ENCODE assay signal across 8 mouse cellular contexts in genomic region chr7:19524420-19525104, GRCm38 (mm10). TPM values are rescaled to one million over a fixed set of nuclear protein-coding genes. Genes with fewer than 3 reads are reported as not detected.
DNase-seq lines count a peak whose midpoint lies in the region; ATAC-seq lines count a peak whose summit lies in the region.

No protein-coding gene starts in this region.

- WGBS in kidney, embryonic 15.5 days = 9% methylated on average over 24 of the region's 24 CpGs
- WGBS in embryonic facial prominence, embryonic 13.5 days = 14% methylated on average over 24 of the region's 24 CpGs
- WGBS in intestine, embryonic 14.5 days = 18% methylated on average over 24 of the region's 24 CpGs
- 12% methylated on average over 24 of the region's 24 CpGs for WGBS in midbrain, embryonic 16.5 days

- H3K9ac ChIP-seq in kidney, embryonic 15.5 days = peak overlapping the region; percentile 40
- H3K9ac ChIP-seq in embryonic facial prominence, embryonic 13.5 days = peak overlapping the region; percentile 65
- peak overlapping the region; percentile 22; the same call in 1 of the 2 replicates for H3K9ac ChIP-seq in intestine, embryonic 14.5 days (ENCODE audit: low read length)
- H3K9ac ChIP-seq in midbrain, embryonic 16.5 days (ENCODE audit: low read depth, low read length) = peak overlapping the region; percentile 62

- peak overlapping the region; percentile 92 for H3K4me2 ChIP-seq in kidney, embryonic 15.5 days
- peak overlapping the region; percentile 91 for H3K4me2 ChIP-seq in embryonic facial prominence, embryonic 13.5 days
- peak overlapping the region; percentile 75 for H3K4me2 ChIP-seq in intestine, embryonic 14.5 days (ENCODE audit: low read length)
- peak overlapping the region; percentile 84 for H3K4me2 ChIP-seq in midbrain, embryonic 16.5 days (ENCODE audit: low read length)

- peaks cover 15% of the 10 kb centered on the region for H3K36me3 ChIP-seq in kidney, embryonic 15.5 days
- peaks cover 9% of the 10 kb centered on the region for H3K36me3 ChIP-seq in embryonic facial prominence, embryonic 13.5 days
- peaks cover 6% of the 10 kb centered on the region for H3K36me3 ChIP-seq in intestine, embryonic 14.5 days (ENCODE audit: control insufficient read depth, insufficient read depth, low read length)
- no peaks in the 10 kb centered on the region for H3K36me3 ChIP-seq in midbrain, embryonic 16.5 days (ENCODE audit: control insufficient read depth, insufficient read depth, low read length)

- no peaks in the 10 kb centered on the region for H3K9me3 ChIP-seq in kidney, embryonic 15.5 days (replicated peaks)
- no peaks in the 10 kb centered on the region for H3K9me3 ChIP-seq in embryonic facial prominence, embryonic 13.5 days
- H3K9me3 ChIP-seq in intestine, embryonic 14.5 days (ENCODE audit: control insufficient read depth, low read length) = no peaks in the 10 kb centered on the region
- no peaks in the 10 kb centered on the region for H3K9me3 ChIP-seq in midbrain, embryonic 16.5 days (replicated peaks; ENCODE audit: control insufficient read depth, low read length, poor library complexity, severe bottlenecking)

- H3K4me3 ChIP-seq in kidney, embryonic 15.5 days (replicated peaks) = peak overlapping the region; percentile 47
- H3K4me3 ChIP-seq in embryonic facial prominence, embryonic 13.5 days = peak overlapping the region; percentile 44
- peak overlapping the region; percentile 35 for H3K4me3 ChIP-seq in intestine, embryonic 14.5 days (ENCODE audit: low read depth, low read length)
- peak overlapping the region; percentile 39 for H3K4me3 ChIP-seq in midbrain, embryonic 16.5 days (ENCODE audit: low read depth, low read length)

- DNase-seq in kidney, adult 9 months = no peak
- no peak for DNase-seq in intestine, embryonic 14.5 days (ENCODE audit: low spot score)
- no peak for DNase-seq in adrenal gland, adult 18-20 months (ENCODE audit: low spot score in 2 of 2)
- DNase-seq in adrenal gland, postnatal 4 days (ENCODE audit: low spot score in 2 of 2) = no peak
- no peak for DNase-seq in ovary, postnatal 14 days (ENCODE audit: low spot score)

- peaks cover 63% of the 10 kb centered on the region for H3K27me3 ChIP-seq in kidney, embryonic 15.5 days
- H3K27me3 ChIP-seq in embryonic facial prominence, embryonic 13.5 days = peaks cover 62% of the 10 kb centered on the region
- H3K27me3 ChIP-seq in intestine, embryonic 14.5 days (replicated peaks; ENCODE audit: control insufficient read depth, insufficient read depth, low read length) = peaks cover 61% of the 10 kb centered on the region
- H3K27me3 ChIP-seq in midbrain, embryonic 16.5 days (ENCODE audit: control insufficient read depth, insufficient read depth, low read depth, low read length) = peaks cover 47% of the 10 kb centered on the region

- ATAC-seq in kidney, embryonic 15.5 days (replicated peaks; ENCODE audit: low FRiP score) = peak; percentile 16
- ATAC-seq in embryonic facial prominence, embryonic 13.5 days (ENCODE audit: insufficient number of reproducible peaks, insufficient read depth, low FRiP score, low TSS enrichment, low read depth) = no peak
- ATAC-seq in intestine, embryonic 14.5 days (replicated peaks; ENCODE audit: low FRiP score, low TSS enrichment, low read depth) = no peak
- ATAC-seq in midbrain, embryonic 16.5 days = peak; percentile 15; the same call in 1 of the 2 replicates

- peaks cover 31% of the 10 kb centered on the region for H3K4me1 ChIP-seq in kidney, embryonic 15.5 days
- peaks cover 28% of the 10 kb centered on the region for H3K4me1 ChIP-seq in embryonic facial prominence, embryonic 13.5 days
- peaks cover 22% of the 10 kb centered on the region for H3K4me1 ChIP-seq in intestine, embryonic 14.5 days (replicated peaks; ENCODE audit: control insufficient read depth, insufficient read depth, low read length)
- H3K4me1 ChIP-seq in midbrain, embryonic 16.5 days (ENCODE audit: control insufficient read depth, insufficient read depth, low read length) = peaks cover 24% of the 10 kb centered on the region

- H3K27ac ChIP-seq in kidney, embryonic 15.5 days = no peak overlapping the region
- no peak overlapping the region for H3K27ac ChIP-seq in embryonic facial prominence, embryonic 13.5 days
- no peak overlapping the region for H3K27ac ChIP-seq in intestine, embryonic 14.5 days (ENCODE audit: low read depth)
- H3K27ac ChIP-seq in midbrain, embryonic 16.5 days (ENCODE audit: low read length) = no peak overlapping the region

RNA-seq across cellular contexts. Expression of gene Nkpd1, which starts 6.9 kb away (rescaled TPM):
- 0.10 and 0.15 TPM in 2 replicates for polyA plus RNA-seq in kidney, embryonic 15.5 days (2015; fragmentation: Nextera tagmentation; extraction: Ambion mirVana)
- polyA plus RNA-seq in embryonic facial prominence, embryonic 13.5 days (2015; fragmentation: Nextera tagmentation; extraction: Ambion mirVana) = 0.08 and 0.15 TPM in 2 replicates
- 0.09 and 0.27 TPM in 2 replicates for polyA plus RNA-seq in intestine, embryonic 14.5 days (2014; fragmentation: Nextera tagmentation; extraction: Ambion mirVana)
- polyA plus RNA-seq in midbrain, embryonic 16.5 days (2015; fragmentation: Nextera tagmentation; extraction: Ambion mirVana) = 0.88 and 0.92 TPM in 2 replicates
- under 1 TPM in 1 of 2 experiments, not detected in 1; 0.17 TPM for total RNA-seq in adrenal gland, adult 18-20 months (2021)
- under 1 TPM; 0.17 to 0.28 TPM for total RNA-seq in adrenal gland, postnatal 4 days (2021)

RNA-seq across cellular contexts. Expression of gene Trappc6a, which starts 16.4 kb away (rescaled TPM):
- polyA plus RNA-seq in kidney, embryonic 15.5 days (2015; fragmentation: Nextera tagmentation; extraction: Ambion mirVana) = 76.2 and 81.2 TPM in 2 replicates
- polyA plus RNA-seq in embryonic facial prominence, embryonic 13.5 days (2015; fragmentation: Nextera tagmentation; extraction: Ambion mirVana) = 60.2 and 64.1 TPM in 2 replicates
- polyA plus RNA-seq in intestine, embryonic 14.5 days (2014; fragmentation: Nextera tagmentation; extraction: Ambion mirVana) = 113 TPM in 2 replicates
- polyA plus RNA-seq in midbrain, embryonic 16.5 days (2015; fragmentation: Nextera tagmentation; extraction: Ambion mirVana) = 30.5 and 31.9 TPM in 2 replicates
- 10 to 100 TPM; 70.0 to 92.4 TPM for total RNA-seq in adrenal gland, adult 18-20 months (2021)
- 10 to 100 TPM; 67.0 to 76.7 TPM for total RNA-seq in adrenal gland, postnatal 4 days (2021)

RNA-seq across cellular contexts. Expression of gene Bloc1s3, which starts 16.4 kb away (rescaled TPM):
- 2.3 and 2.6 TPM in 2 replicates for polyA plus RNA-seq in kidney, embryonic 15.5 days (2015; fragmentation: Nextera tagmentation; extraction: Ambion mirVana)
- 2.3 and 2.7 TPM in 2 replicates for polyA plus RNA-seq in embryonic facial prominence, embryonic 13.5 days (2015; fragmentation: Nextera tagmentation; extraction: Ambion mirVana)
- 0.93 and 1.2 TPM in 2 replicates for polyA plus RNA-seq in intestine, embryonic 14.5 days (2014; fragmentation: Nextera tagmentation; extraction: Ambion mirVana)
- 3.9 and 4.2 TPM in 2 replicates for polyA plus RNA-seq in midbrain, embryonic 16.5 days (2015; fragmentation: Nextera tagmentation; extraction: Ambion mirVana)
- 10 to 100 TPM in 1 of 2 experiments, 1 to 10 TPM in 1; 8.4 to 10.0 TPM for total RNA-seq in adrenal gland, adult 18-20 months (2021)
- 1 to 10 TPM; 7.7 to 8.1 TPM for total RNA-seq in adrenal gland, postnatal 4 days (2021)

RNA-seq across cellular contexts. Expression of gene Ppp1r37, which starts 38.3 kb away (rescaled TPM):
- polyA plus RNA-seq in kidney, embryonic 15.5 days (2015; fragmentation: Nextera tagmentation; extraction: Ambion mirVana) = 21.3 and 24.4 TPM in 2 replicates
- polyA plus RNA-seq in embryonic facial prominence, embryonic 13.5 days (2015; fragmentation: Nextera tagmentation; extraction: Ambion mirVana) = 26.0 and 30.3 TPM in 2 replicates
- 4.4 and 6.0 TPM in 2 replicates for polyA plus RNA-seq in intestine, embryonic 14.5 days (2014; fragmentation: Nextera tagmentation; extraction: Ambion mirVana)
- polyA plus RNA-seq in midbrain, embryonic 16.5 days (2015; fragmentation: Nextera tagmentation; extraction: Ambion mirVana) = 34.7 and 37.8 TPM in 2 replicates
- 10 to 100 TPM; 72.8 to 73.6 TPM for total RNA-seq in adrenal gland, adult 18-20 months (2021)
- total RNA-seq in adrenal gland, postnatal 4 days (2021) = 10 to 100 TPM; 66.7 to 67.1 TPM

RNA-seq across cellular contexts. Expression of gene Zfp296, which starts 52.5 kb away (rescaled TPM):
- polyA plus RNA-seq in kidney, embryonic 15.5 days (2015; fragmentation: Nextera tagmentation; extraction: Ambion mirVana) = 0.55 and 0.66 TPM in 2 replicates
- 0.67 and 0.83 TPM in 2 replicates for polyA plus RNA-seq in embryonic facial prominence, embryonic 13.5 days (2015; fragmentation: Nextera tagmentation; extraction: Ambion mirVana)
- polyA plus RNA-seq in intestine, embryonic 14.5 days (2014; fragmentation: Nextera tagmentation; extraction: Ambion mirVana) = 1.1 and 1.4 TPM in 2 replicates
- 0.11 and 0.14 TPM in 2 replicates for polyA plus RNA-seq in midbrain, embryonic 16.5 days (2015; fragmentation: Nextera tagmentation; extraction: Ambion mirVana)
- 1 to 10 TPM in 1 of 2 experiments, under 1 TPM in 1; 0.46 to 1.2 TPM for total RNA-seq in adrenal gland, adult 18-20 months (2021)
- under 1 TPM; 0.25 to 0.39 TPM for total RNA-seq in adrenal gland, postnatal 4 days (2021)

Comparison
In these comparisons a context has a peak if more than half of its experiments do, and no peak if none do; other contexts are left out.
1. ATAC-seq: peak in kidney, embryonic 15.5 days (single experiment) and midbrain, embryonic 16.5 days (single experiment); none in embryonic facial prominence, embryonic 13.5 days (single experiment) and intestine, embryonic 14.5 days (single experiment).
2. Peak in every context shown above with its lines, with median percentiles within 50 percentile points of each other: H3K4me2 ChIP-seq, H3K4me3 ChIP-seq and H3K9ac ChIP-seq.